Mouse (Mus musculus) lung, postnatal 0 days (tissue): ENCODE data around the gene Dpf1. TPM values are rescaled to one million over a fixed set of nuclear protein-coding genes. Genes with fewer than 3 reads are reported as not detected.

ENCODE experiments used
- ATAC-seq: fragments of 200-750 bp; cut with Nextera tagmentation; 2 replicates; pipeline ENCODE4 v1.8.0; 2017; ENCODE audit warnings: moderate library complexity
- DNase-seq: peaks from one replicate; pipeline ENCODE4 v3.0.0-alpha.2; 2016; ENCODE audit warnings: low spot score
- H3K27ac ChIP-seq: fragments of 300-500 bp; sonication (generic); 2 replicates; pipeline ENCODE4 v1.5.1; 2014; ENCODE audit warnings: antibody characterized with exemption, mild to moderate bottlenecking, low read length, mixed read lengths
- H3K27me3 ChIP-seq: fragments of 300-500 bp; sonication (generic); replicated peaks from 2 replicates; pipeline ENCODE4 v1.6.1; 2014; ENCODE audit warnings: low read length, mixed read lengths; ENCODE audit not compliant: insufficient read depth
- H3K36me3 ChIP-seq: fragments of 300-500 bp; sonication (generic); 2 replicates; pipeline ENCODE4 v1.6.1; 2014; ENCODE audit warnings: low read length, mixed read lengths; ENCODE audit not compliant: insufficient read depth
- H3K4me1 ChIP-seq: fragments of 300-500 bp; sonication (generic); 2 replicates; pipeline ENCODE4 v1.6.1; 2014; ENCODE audit warnings: antibody characterized with exemption, low read depth, low read length, mixed read lengths; ENCODE audit not compliant: insufficient read depth
- H3K4me2 ChIP-seq: fragments of 300-500 bp; sonication (generic); replicated peaks from 2 replicates; pipeline ENCODE4 v1.6.1; 2014; ENCODE audit warnings: low read depth, mild to moderate bottlenecking, low read length, moderate library complexity, mixed read lengths
- H3K4me3 ChIP-seq: fragments of 300-500 bp; sonication (generic); 2 replicates; pipeline ENCODE4 v1.5.1; 2014; ENCODE audit warnings: low read depth, low read length
- H3K9ac ChIP-seq: fragments of 300-500 bp; sonication (generic); replicated peaks from 2 replicates; pipeline ENCODE4 v1.6.1; 2014; ENCODE audit warnings: low read depth, mild to moderate bottlenecking
- H3K9me3 ChIP-seq: fragments of 300-500 bp; sonication (generic); 2 replicates; pipeline ENCODE4 v1.6.1; 2016; ENCODE audit warnings: low read length, mixed read lengths
- CTCF ChIP-seq: IDR thresholded peaks from 2 replicates; pipeline ENCODE4 v1.5.1; 2016; ENCODE audit warnings: antibody characterized with exemption, mild to moderate bottlenecking
- EP300 ChIP-seq: IDR thresholded peaks from 2 replicates; pipeline ENCODE4 v1.6.1; 2016; ENCODE audit warnings: antibody characterized with exemption, mild to moderate bottlenecking, control low read depth
- WGBS: fragments of 180-500 bp; shearing (Covaris S2); extraction: QIAGEN DNeasy Blood & Tissue Kit; methylation state at CpG from one replicate; pipeline ENCODE4 v1.1.7; 2014; 5-methylcytosine and 5-hydroxymethylcytosine counted together
- polyA plus RNA-seq: library from polyadenylated mRNA; unstranded; fragments of >200 nt; fragmentation: Nextera tagmentation; extraction: Ambion mirVana; gene quantifications from 2 replicates; pipeline ENCODE4 v1.2.1, GENCODE M21; 2015

Dpf1 gene
- polyA plus RNA-seq, 1 experiment from 2014 or later = 2.0 TPM

- Histone ChIP-seq H3K4me3 (no peak overlapping the region), H3K36me3 (no peaks in the 10 kb centered on the region), H3K27me3 (no peaks in the 10 kb centered on the region), H3K9ac (no peak overlapping the region), H3K27ac (no peak overlapping the region), H3K9me3 (no peaks in the 10 kb centered on the region), H3K4me1 (peaks cover 12% of the 10 kb centered on the region; the same call in 1 of the 2 replicates), H3K4me2 (no peak overlapping the region)
- DNase-seq (peak; percentile 36), ATAC-seq (peak; percentile 8)
- TF ChIP-seq EP300 = no peak
- TF ChIP-seq CTCF = no peak
- 63% methylated on average over 12 of the region's 13 CpGs for WGBS
These were observed 11.3 kb downstream of the Dpf1 start for GRCm38 (mm10) chr7:29314844-29315628.

GRCm38 (mm10) chr7:29316137-29316734 is 12.5 kb downstream of the Dpf1 start:
- peak; percentile 21 for DNase-seq
- Histone ChIP-seq H3K9me3 (no peaks in the 10 kb centered on the region), H3K27ac (0 out of 2 replicates have a peak overlapping the region, but pooled peaks have one; percentile 20), H3K4me3 (no peak overlapping the region), H3K27me3 (no peaks in the 10 kb centered on the region), H3K36me3 (no peaks in the 10 kb centered on the region), H3K4me1 (peaks cover 12% of the 10 kb centered on the region; the same call in 1 of the 2 replicates), H3K4me2 (no peak overlapping the region), H3K9ac (no peak overlapping the region)
- TF ChIP-seq EP300 (no peak), CTCF (no peak; the same call in 1 of the 2 replicates)
- ATAC-seq = no peak
- 53% methylated on average over 17 of the region's 17 CpGs for WGBS

DNA sequence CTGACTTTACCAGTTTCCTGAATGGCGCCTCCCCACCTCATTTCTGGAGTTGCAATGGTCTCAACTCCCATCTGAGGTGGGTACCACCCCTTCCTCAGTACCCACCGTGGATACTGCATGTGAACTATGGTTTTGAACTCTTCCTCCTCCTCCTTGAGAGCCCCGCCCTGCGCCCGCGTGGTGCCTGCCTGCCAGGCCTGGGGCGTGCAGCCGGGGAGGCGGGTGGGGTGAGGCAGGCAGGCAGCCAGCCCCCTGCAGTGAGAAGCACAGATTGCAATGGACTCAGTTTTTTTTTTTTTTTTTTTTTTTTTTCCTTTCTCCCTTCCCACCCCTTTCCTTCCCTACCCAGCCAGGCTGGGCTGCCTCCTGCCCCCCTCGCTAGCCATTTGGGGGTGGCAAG is 13.2 kb downstream of the Dpf1 start:
- Histone ChIP-seq H3K4me3 (no peak overlapping the region), H3K27me3 (no peaks in the 10 kb centered on the region), H3K4me1 (peaks cover 12% of the 10 kb centered on the region; the same call in 1 of the 2 replicates)

GRCm38 (mm10) chr7:29317558-29317957 is 13.8 kb downstream of the Dpf1 start:
- DNase-seq (peak; percentile 77), ATAC-seq (peak; percentile 13)
- WGBS = 0% methylated on average over 2 of the region's 2 CpGs
- 0 out of 2 replicates have a peak overlapping the region, but pooled peaks have one; percentile 29 for H3K9ac ChIP-seq
- peak overlapping the region; percentile 32; the same call in 1 of the 2 replicates for H3K27ac ChIP-seq
- peaks cover 12% of the 10 kb centered on the region; the same call in 1 of the 2 replicates for H3K4me1 ChIP-seq
- no peaks in the 10 kb centered on the region for H3K9me3 ChIP-seq
- TF ChIP-seq CTCF = no peak
- TF ChIP-seq EP300 = no peak
- H3K4me2 ChIP-seq = no peak overlapping the region
- 0 out of 2 replicates have a peak, but pooled peaks cover under 1% of the 10 kb centered on the region for H3K36me3 ChIP-seq
- no peaks in the 10 kb centered on the region for H3K27me3 ChIP-seq
- no peak overlapping the region for H3K4me3 ChIP-seq

More for the DNA sequence above, 13.2 kb downstream of the Dpf1 start:
- peak; percentile 69 for DNase-seq
- Histone ChIP-seq H3K9ac (0 out of 2 replicates have a peak overlapping the region, but pooled peaks have one; percentile 29), H3K4me2 (no peak overlapping the region), H3K9me3 (no peaks in the 10 kb centered on the region), H3K36me3 (no peaks in the 10 kb centered on the region), H3K27ac (0 out of 2 replicates have a peak overlapping the region, but pooled peaks have one; percentile 20)
- TF ChIP-seq EP300 (no peak), CTCF (peak; percentile 45; the same call in 1 of the 2 replicates)
- ATAC-seq = peak; percentile 37
- WGBS = 13% methylated on average over 10 of the region's 10 CpGs

- Histone ChIP-seq H3K9me3 (no peaks in the 10 kb centered on the region), H3K27ac (peak overlapping the region; percentile 32; the same call in 1 of the 2 replicates), H3K4me2 (peak overlapping the region; percentile 40; the same call in 1 of the 2 replicates), H3K4me1 (peaks cover 12% of the 10 kb centered on the region; the same call in 1 of the 2 replicates), H3K4me3 (peak overlapping the region; percentile 17; the same call in 1 of the 2 replicates), H3K27me3 (no peaks in the 10 kb centered on the region), H3K9ac (no peak overlapping the region), H3K36me3 (0 out of 2 replicates have a peak, but pooled peaks cover 6% of the 10 kb centered on the region)
- TF ChIP-seq EP300 (peak; percentile 81), CTCF (no peak)
- ATAC-seq = peak; percentile 69
- DNase-seq = peak; percentile 81
- WGBS = 9% methylated on average over 18 of the region's 18 CpGs
These were observed 14.6 kb downstream of the Dpf1 start for GRCm38 (mm10) chr7:29318115-29318911.
